16 mouse cellular contexts compared by ENCODE assay signal in the genomic region with DNA sequence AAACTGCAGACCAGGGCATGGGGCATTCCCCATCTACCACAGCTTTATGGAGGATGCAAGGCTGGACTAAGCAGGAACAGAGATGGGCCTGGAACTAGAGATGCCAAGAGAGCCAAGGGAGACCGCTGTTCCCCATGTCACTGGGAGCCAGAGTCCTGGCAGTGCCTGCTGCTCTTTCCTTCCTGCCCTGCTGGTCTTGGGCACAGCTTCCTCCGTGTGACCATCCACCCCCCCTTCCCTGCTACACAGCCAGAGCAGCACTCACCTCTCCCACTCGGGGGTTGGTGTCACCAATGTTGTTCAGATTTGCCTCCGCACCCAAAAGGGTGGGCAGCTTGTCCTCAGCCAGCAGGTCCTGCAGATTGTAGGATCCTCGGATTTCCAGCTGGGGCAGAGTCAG. TPM values are rescaled to one million over a fixed set of nuclear protein-coding genes. Genes with fewer than 3 reads are reported as not detected.
DNase-seq lines count a peak whose midpoint lies in the region; ATAC-seq and TF ChIP-seq lines count a peak whose summit lies in the region.
"Had no signal": no experiment of that assay in that cellular context is flagged by ENCODE, and none has a peak within 500 bp of the region (broad histone marks: within the 10 kb centered on the region; RNA-seq: fewer than 3 reads in every experiment).

No protein-coding gene starts in this region.

- peak overlapping the region; percentile 25 for H3K4me3 ChIP-seq in megakaryocyte, embryonic 14.5 days (replicated peaks)
- H3K4me3 ChIP-seq in midbrain, postnatal 0 days (ENCODE audit: low read depth, low read length), result no peak overlapping the region
- H3K4me3 ChIP-seq in gastrocnemius, adult 2 months, result no peak overlapping the region
- H3K4me3 ChIP-seq: embryonic facial prominence, embryonic 12.5 days; forebrain, embryonic 13.5 days; heart, embryonic 15.5 days had no signal

- no peak for DNase-seq in cerebellum, postnatal 4 days (ENCODE audit: low spot score in 2 of 2)
- peak; percentile 58 to 59 for DNase-seq in cerebellum, postnatal 36 days
- no peak for DNase-seq in midbrain, postnatal 0 days (ENCODE audit: low spot score)
- DNase-seq in adrenal gland, postnatal 36 days, result no peak
- DNase-seq in gastrocnemius, adult 2 months, result no peak
- DNase-seq: adrenal gland, adult 2 months; gastrocnemius, postnatal 14 days; kidney, postnatal 4 days had no signal

- TF ChIP-seq CTCF in midbrain, postnatal 0 days (IDR thresholded peaks at IDR 0.05), result no peak
- TF ChIP-seq CTCF in gastrocnemius, adult 2 months (IDR thresholded peaks at IDR 0.05), result no peak

- ATAC-seq in cerebellum, adult (ENCODE audit: insufficient number of reproducible peaks, low FRiP score, low TSS enrichment), result peak; percentile 75; the same call in 1 of the 2 replicates
- no peak for ATAC-seq in megakaryocyte, adult 5-6 weeks (ENCODE audit: poor library complexity, severe bottlenecking)
- no peak for ATAC-seq in midbrain, postnatal 0 days (ENCODE audit: low FRiP score)
- ATAC-seq: forebrain, embryonic 13.5 days; inflammation-experienced regulatory T-cells, adult 6 months had no signal

- H3K9ac ChIP-seq in midbrain, postnatal 0 days (replicated peaks; ENCODE audit: low read length, poor library complexity, severe bottlenecking), result no peak overlapping the region
- H3K9ac ChIP-seq: embryonic facial prominence, embryonic 12.5 days; forebrain, embryonic 13.5 days; heart, embryonic 15.5 days had no signal

- peak overlapping the region; percentile 55 for H3K27ac ChIP-seq in midbrain, postnatal 0 days (ENCODE audit: low read depth, low read length)
- no peak overlapping the region for H3K27ac ChIP-seq in gastrocnemius, adult 2 months
- H3K27ac ChIP-seq: embryonic facial prominence, embryonic 12.5 days; heart, embryonic 15.5 days had no signal

- H3K9me3 ChIP-seq in megakaryocyte, embryonic 14.5 days, result no peaks in the 10 kb centered on the region
- H3K9me3 ChIP-seq in midbrain, postnatal 0 days (ENCODE audit: low read length), result no peaks in the 10 kb centered on the region
- H3K9me3 ChIP-seq: embryonic facial prominence, embryonic 12.5 days; forebrain, embryonic 13.5 days; heart, embryonic 15.5 days had no signal

- H3K27me3 ChIP-seq in megakaryocyte, embryonic 14.5 days (replicated peaks), result peaks cover 23% of the 10 kb centered on the region
- H3K27me3 ChIP-seq in midbrain, postnatal 0 days (ENCODE audit: insufficient read depth, low read length), result no peaks in the 10 kb centered on the region
- H3K27me3 ChIP-seq: embryonic facial prominence, embryonic 12.5 days; forebrain, embryonic 13.5 days; heart, embryonic 15.5 days had no signal

- intact Hi-C loops in gastrocnemius, adult 2 months (cut with DNase I), result no loop called here

- peaks cover 6% of the 10 kb centered on the region for H3K36me3 ChIP-seq in megakaryocyte, embryonic 14.5 days (replicated peaks; ENCODE audit: low read length)
- H3K36me3 ChIP-seq in midbrain, postnatal 0 days (ENCODE audit: insufficient read depth, low read length), result peaks cover 4% of the 10 kb centered on the region

- peaks cover 66% of the 10 kb centered on the region for H3K4me1 ChIP-seq in megakaryocyte, embryonic 14.5 days
- no peaks in the 10 kb centered on the region for H3K4me1 ChIP-seq in midbrain, postnatal 0 days (ENCODE audit: insufficient read depth, low read length)
- H3K4me1 ChIP-seq: embryonic facial prominence, embryonic 12.5 days had no signal

- no peak overlapping the region for H3K4me2 ChIP-seq in midbrain, postnatal 0 days (ENCODE audit: low read depth, low read length, poor library complexity, severe bottlenecking)
- H3K4me2 ChIP-seq: embryonic facial prominence, embryonic 12.5 days; forebrain, embryonic 13.5 days; heart, embryonic 15.5 days; liver, embryonic 11.5 days had no signal

- WGBS in midbrain, postnatal 0 days, result 66% methylated on average over 5 of the region's 5 CpGs

RNA-seq across cellular contexts. Expression of a gene that starts 12.0 kb away (rescaled TPM):
- polyA plus RNA-seq in megakaryocyte, embryonic 14.5 days (2012; ENCODE audit: insufficient read depth, low replicate concordance), result 0.27 TPM in 1 of 2 replicates, not detected in the other
- 0.27 TPM in 1 of 2 replicates, not detected in the other for total RNA-seq in megakaryocyte, adult 5-6 weeks (2015)
- 0.11 and 0.94 TPM in 2 replicates for total RNA-seq in megakaryocyte, adult 5-6 weeks (2017)
- 75.5 and 104 TPM in 2 replicates for total RNA-seq in midbrain, postnatal 0 days (2014; rRNA removed)
- polyA plus RNA-seq in midbrain, postnatal 0 days (2015; fragmentation: Nextera tagmentation; extraction: Ambion mirVana), result 65.9 and 83.6 TPM in 2 replicates
- total RNA-seq in adrenal gland, postnatal 36 days (2021), result 1 to 10 TPM; 3.7 to 4.0 TPM
- total RNA-seq in gastrocnemius, adult 2 months (2021), result 10 to 100 TPM; 12.0 to 18.0 TPM
- polyA plus RNA-seq: forebrain, embryonic 13.5 days; inflammation-experienced regulatory T-cells, adult 6 months had no signal

RNA-seq across cellular contexts. Expression of a gene that starts 18.4 kb away (rescaled TPM):
- polyA plus RNA-seq in megakaryocyte, embryonic 14.5 days (2012; ENCODE audit: insufficient read depth, low replicate concordance), result not detected in 2 replicates
- total RNA-seq in megakaryocyte, adult 5-6 weeks (2015), result not detected in 2 replicates
- total RNA-seq in megakaryocyte, adult 5-6 weeks (2017), result not detected in 2 replicates
- 0.27 TPM in 1 of 2 replicates, not detected in the other for total RNA-seq in midbrain, postnatal 0 days (2014; rRNA removed)
- 0.43 and 0.52 TPM in 2 replicates for polyA plus RNA-seq in midbrain, postnatal 0 days (2015; fragmentation: Nextera tagmentation; extraction: Ambion mirVana)
- total RNA-seq in adrenal gland, postnatal 36 days (2021), result under 1 TPM in 1 of 2 experiments, not detected in 1; 0.72 TPM
- total RNA-seq in gastrocnemius, adult 2 months (2021), result not detected
- polyA plus RNA-seq: embryonic facial prominence, embryonic 12.5 days; inflammation-experienced regulatory T-cells, adult 6 months; liver, embryonic 11.5 days had no signal

RNA-seq across cellular contexts. Expression of a gene that starts 36.9 kb away (rescaled TPM):
- polyA plus RNA-seq in megakaryocyte, embryonic 14.5 days (2012; ENCODE audit: insufficient read depth, low replicate concordance), result 10.4 and 14.3 TPM in 2 replicates
- 11.0 and 14.4 TPM in 2 replicates for total RNA-seq in megakaryocyte, adult 5-6 weeks (2015)
- total RNA-seq in megakaryocyte, adult 5-6 weeks (2017), result 16.7 and 21.7 TPM in 2 replicates
- total RNA-seq in midbrain, postnatal 0 days (2014; rRNA removed), result 26.2 and 26.7 TPM in 2 replicates
- 15.8 and 18.8 TPM in 2 replicates for polyA plus RNA-seq in midbrain, postnatal 0 days (2015; fragmentation: Nextera tagmentation; extraction: Ambion mirVana)
- total RNA-seq in adrenal gland, postnatal 36 days (2021), result 10 to 100 TPM; 37.3 to 42.7 TPM
- 10 to 100 TPM; 17.1 to 17.7 TPM for total RNA-seq in gastrocnemius, adult 2 months (2021)

Comparison
In these comparisons a context has a peak if more than half of its experiments do, and no peak if none do; other contexts are left out.
1. DNase-seq: peak in cerebellum, postnatal 36 days (2 of 2); none in cerebellum, postnatal 4 days (0 of 2), midbrain, postnatal 0 days (single experiment), adrenal gland, postnatal 36 days (0 of 2) and gastrocnemius, adult 2 months (single experiment).